Mouse (Mus musculus) cerebellum, adult 2 months (tissue): ENCODE measurements around the gene Mip.

Source experiments
- CTCF ChIP-seq: fragments of 200-500 bp; IDR thresholded peaks from 2 replicates; pipeline ENCODE4 v1.5.1; 2011; ENCODE audit warnings: low read depth, mild to moderate bottlenecking, control low read depth, low read length, moderate library complexity, borderline replicate concordance; ENCODE audit not compliant: insufficient read depth
- POLR2A ChIP-seq: fragments of 200-500 bp; IDR thresholded peaks from 2 replicates; pipeline ENCODE4 v1.6.1; 2011; ENCODE audit warnings: low read length, control low read depth, borderline replicate concordance; ENCODE audit not compliant: insufficient read depth

DNA sequence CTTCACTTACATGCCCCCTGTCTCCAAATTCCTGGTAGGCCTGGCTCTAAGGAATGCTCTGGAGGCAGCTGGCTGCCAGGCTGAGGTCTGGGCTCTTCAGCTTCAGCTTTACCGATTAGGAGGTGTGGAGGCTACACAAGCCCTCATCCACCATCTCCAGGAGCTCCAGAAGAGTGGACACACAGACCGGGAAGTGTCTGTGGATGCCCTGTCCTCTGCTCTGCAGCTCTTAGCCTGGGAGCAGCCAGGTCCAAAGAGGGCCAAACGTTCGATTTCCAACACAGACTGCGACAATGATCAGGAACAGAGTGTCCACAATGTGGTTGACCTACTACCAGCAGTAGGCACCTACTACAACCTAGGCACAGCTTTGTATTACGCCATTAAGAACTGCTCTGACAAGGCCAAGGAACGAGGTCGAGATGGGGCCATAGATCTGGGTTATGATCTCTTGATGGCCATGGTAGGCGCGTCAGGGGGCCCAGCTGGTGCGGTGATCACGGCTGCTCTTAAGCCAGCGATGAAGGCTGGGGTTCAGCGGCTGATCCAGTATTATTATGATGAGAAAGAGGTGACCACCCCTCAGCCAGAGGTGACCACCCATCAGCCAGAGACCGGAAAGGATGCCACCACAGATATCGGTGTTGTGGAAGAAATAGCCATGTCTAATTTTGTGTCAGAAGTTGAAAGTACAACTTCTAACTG lies 43.7 kb downstream of the Mip start:
- TF ChIP-seq CTCF, result no peak
- no peak for TF ChIP-seq POLR2A
